Mouse (Mus musculus) T-helper 17 cell (primary cell): ENCODE measurements around the gene Cog5.

Experiments
- in situ Hi-C, 2 experiments: fragments of 300-600 bp; cut with MboI, MseI; formaldehyde crosslinking; loops; 1 replicate in 1 of 2; 2 replicates in 1 of 2; pipeline ENCODE4 v1.15.1; 2025; ENCODE audit warnings: high pct_unique_total_duplicates in 2 of 2

Gene Cog5

GRCm38 (mm10) chr12:31885844-31886606 lies 231.4 kb downstream of the Cog5 start:
- in situ Hi-C loops, result no loop called here

DNA sequence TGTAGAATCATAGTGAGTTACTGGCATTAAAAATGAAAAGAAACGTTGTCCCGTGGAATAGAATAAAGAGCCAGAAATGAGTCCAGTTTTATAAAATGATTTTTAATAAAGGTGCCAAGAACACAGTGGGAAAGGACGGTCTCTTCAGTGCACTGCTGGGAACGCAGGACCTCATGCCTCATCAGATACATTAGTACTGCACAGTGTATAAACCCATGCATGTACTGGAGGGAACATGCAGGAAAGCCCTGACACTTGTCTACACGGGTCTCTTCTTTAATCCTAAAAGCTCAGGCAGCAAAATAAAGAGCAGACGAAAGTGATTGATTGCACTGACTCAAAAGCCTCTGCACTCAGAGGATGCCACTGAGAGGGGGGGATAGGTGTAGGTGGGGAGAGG lies 236.0 kb downstream of the Cog5 start:
- in situ Hi-C loops, result no loop called here

DNA sequence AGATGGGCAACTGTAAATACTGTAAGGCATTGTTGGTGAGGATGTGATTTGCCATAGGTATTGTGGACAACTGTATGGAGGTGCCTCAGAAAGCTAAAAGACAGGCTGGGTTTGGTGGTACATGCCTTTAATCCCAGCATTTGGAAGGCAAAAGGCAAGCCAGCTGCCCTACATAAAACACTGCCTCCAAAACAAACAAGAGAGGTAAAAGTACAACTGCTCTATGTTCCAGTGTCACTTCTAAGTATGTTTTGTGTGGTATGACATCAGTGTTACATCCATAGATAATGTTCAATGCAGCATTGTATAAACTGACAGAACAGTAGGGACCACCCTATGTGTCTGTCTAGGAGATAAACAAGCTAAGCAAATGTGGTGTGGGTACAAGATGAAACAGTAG lies 237.4 kb downstream of the Cog5 start:
- in situ Hi-C loops, result no loop called here

DNA sequence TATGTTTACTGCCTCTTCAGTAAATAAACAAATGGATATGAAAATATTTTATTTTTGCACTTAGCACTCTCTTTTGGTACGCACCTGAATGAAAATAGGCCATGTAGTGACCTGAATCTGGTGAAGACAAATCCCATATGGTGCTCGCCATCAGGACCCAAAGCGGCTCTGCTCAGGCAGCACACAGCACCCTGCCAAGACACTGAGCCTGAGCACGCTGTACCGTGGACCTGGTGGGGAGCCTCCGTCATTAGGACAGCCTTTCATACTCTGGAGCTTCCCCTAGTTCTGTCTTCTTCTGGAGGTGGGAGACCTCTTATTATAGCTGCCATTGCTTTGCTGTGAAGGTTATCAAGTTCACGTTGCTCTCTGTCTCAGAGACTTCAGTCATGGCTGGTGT lies 238.1 kb downstream of the Cog5 start:
- in situ Hi-C loops, result no loop called here

DNA sequence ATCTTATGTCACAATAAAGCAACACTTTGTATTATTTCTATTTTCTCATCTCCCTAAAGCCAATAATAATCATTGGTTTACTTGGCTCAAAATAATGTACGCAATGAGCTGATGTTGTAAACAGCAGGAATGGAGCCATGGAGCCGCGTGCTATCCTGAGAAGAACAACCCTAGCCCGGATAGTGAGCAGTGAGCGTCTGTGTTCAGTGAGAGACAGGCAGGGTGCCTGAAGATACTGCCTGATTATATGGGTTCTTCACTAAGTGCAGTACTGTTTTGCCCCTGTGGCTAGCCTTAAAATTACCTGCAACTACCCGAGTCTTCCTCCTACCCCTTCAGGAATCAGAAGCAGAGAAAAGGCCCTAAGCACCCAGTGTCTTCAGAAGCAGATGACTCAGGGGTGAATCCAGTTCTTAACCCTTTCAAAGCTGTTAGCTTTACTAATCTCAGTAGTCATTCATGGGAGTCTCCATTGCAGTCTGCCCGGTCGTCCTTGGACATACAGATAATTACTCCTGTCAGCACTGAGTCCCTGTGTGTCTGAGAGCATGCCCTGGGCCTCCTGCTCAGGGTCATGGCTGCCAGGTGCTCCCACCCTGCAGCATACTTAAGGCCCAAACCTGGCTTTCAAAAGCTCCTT lies 240.5 kb downstream of the Cog5 start:
- in situ Hi-C loops, result no loop called here

DNA sequence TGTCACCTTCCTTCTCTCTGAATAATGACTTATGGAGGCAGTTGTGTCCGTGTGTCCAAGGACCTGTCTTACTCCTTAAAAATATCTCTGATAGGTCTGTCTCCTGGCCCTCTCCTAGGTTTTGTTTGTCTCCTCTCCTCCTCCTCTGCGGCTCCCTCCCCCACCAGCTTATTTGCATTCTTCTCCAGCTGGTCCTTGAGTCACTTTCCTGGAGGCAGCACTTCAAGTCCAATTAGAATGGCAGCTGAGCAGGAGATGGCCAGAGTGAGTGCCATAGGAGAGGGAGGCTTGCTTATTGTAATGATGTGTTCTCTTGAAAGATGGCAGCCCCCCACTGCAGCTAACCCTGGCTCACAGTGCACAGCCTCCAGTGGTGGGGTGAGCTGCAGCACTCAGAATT lies 241.2 kb downstream of the Cog5 start:
- in situ Hi-C loops, result no loop called here

DNA sequence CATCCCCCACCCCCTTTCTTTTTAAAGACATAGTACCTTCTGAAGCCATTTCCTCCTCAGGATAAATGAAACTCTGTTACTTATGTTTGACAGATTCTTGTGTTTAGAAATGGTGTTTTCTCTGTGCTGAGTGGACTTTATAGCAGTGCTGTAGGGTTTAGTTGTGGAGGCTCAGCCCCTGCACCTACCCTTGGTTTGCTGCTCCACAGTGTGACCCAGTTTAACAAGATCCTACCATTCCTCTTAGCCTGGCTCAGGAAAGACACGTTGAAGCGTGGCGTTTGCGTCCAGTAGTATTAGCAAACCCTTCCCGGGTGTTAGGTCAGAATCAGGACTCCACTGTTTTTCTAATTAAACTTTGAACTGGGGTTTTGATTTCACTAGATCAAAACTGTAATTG lies 241.6 kb downstream of the Cog5 start:
- in situ Hi-C loops, result no loop called here

- in situ Hi-C loops, result no loop called here
Observed at GRCm38 (mm10) chr12:31896986-31897385, 242.3 kb downstream of the Cog5 start.

- in situ Hi-C loops, result no loop called here
Observed at GRCm38 (mm10) chr12:31897456-31897855, 242.8 kb downstream of the Cog5 start.

- in situ Hi-C loops, result no loop called here
Observed at GRCm38 (mm10) chr12:31900391-31900914, 245.8 kb downstream of the Cog5 start.

- in situ Hi-C loops, result no loop called here
Observed at GRCm38 (mm10) chr12:31905696-31906551, 251.3 kb downstream of the Cog5 start.

- in situ Hi-C loops, result no loop called here
Observed at GRCm38 (mm10) chr12:31907436-31907835, 252.8 kb downstream of the Cog5 start.

DNA sequence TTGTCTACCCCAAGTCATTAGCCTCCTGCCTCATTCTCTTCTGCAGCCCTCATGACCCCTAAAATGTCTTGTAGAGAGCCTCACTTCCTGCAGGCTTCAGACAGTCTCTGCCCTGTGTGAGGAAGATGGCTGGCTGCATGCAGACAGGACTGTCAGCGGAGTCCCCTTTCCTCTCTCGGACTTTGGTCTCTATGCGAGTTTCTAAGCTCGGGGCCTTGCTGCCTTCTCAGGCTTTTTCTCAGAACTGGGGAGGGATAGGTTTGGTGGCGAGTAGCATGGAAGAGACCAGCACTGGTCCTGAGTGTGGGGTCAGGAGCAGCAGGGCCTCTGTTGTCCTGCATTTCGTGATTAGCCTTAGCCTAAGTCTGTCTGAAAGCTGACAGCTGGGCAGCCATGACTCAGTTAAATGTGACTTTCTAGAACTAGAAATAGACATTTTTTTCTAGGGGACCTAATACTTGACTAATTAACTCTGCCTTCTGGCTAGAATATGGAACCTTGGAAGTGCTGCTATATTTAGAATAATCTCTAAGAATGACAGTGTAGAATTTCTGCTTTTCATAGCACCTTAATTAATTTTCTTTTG lies 258.4 kb downstream of the Cog5 start:
- in situ Hi-C loops, result no loop called here

DNA sequence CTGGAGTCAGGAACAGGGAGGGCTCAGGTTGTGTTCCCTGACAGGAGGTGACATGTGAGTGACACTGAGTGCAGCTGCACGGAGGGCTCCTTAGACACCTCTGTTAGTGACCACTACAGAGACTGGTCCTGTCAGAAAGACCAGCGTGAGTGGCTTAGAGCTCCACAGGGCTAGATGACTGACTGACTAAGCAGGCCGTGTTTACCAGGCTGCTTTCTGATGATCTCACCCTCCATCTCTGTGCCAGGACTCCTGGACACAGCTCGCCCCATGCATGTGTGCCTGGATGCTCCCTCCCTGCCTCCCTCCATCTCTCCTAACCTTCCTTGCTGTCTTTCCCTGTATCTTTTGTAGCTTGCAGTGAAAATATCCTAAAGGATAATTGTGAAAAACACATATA lies 258.9 kb downstream of the Cog5 start:
- in situ Hi-C loops, result no loop called here

GRCm38 (mm10) chr12:31916691-31917090 lies 262.0 kb downstream of the Cog5 start:
- in situ Hi-C loops, result no loop called here

DNA sequence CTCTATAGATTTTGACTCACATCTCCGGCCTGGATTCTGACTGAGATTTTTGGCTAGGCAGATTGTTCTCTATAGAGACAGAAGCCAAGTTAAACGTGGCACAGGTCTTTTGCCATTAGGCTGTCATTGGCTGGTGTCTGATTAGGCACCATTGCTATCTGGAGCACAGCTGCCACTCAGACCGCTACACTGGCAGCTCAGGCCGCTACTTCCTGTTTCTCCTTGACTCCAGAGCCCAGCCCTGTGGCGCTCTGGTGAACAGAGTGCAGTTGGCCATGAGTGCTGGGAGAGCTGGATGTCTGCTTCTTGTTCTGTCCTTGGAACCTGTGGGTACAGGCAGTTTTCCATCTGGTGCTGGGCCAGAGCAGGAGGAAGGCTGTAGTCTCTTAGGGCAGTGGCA lies 262.6 kb downstream of the Cog5 start:
- in situ Hi-C loops, result no loop called here

GRCm38 (mm10) chr12:31920464-31921405 lies 266.1 kb downstream of the Cog5 start:
- in situ Hi-C loops, result loop anchor here (5.0 to 10.0 kb wide), 2 partner anchors 406 to 408 kb away; no protein-coding TSS in a partner anchor

DNA sequence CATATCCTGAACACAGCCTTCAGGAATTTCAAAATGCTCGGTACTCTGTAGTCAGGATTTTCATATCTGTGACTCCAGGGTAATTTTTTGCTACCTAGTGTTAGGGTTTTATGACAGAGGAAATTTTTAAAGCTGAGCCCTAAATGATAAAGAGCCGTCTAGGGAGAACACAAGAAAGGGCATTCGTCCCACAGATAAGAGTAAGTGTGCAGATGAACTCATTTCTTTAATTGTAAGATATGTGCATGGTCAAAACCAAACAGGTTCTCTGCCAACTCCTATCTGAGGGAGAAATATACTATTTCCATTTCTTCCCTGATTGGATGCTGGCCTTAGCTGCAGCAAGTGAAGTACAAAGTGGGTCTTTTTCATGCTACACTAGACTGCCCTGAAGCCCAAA lies 269.5 kb downstream of the Cog5 start:
- in situ Hi-C loops, result loop anchor here (5.0 to 10.0 kb wide), 2 partner anchors 409 to 412 kb away; no protein-coding TSS in a partner anchor

- in situ Hi-C loops, result loop anchor here (10.0 to 25.0 kb wide), 3 partner anchors 288 to 1338 kb away; partner anchors contain the start of genes Bcap29 (in 1 of the 2) and Tmem18 (in 1 of the 2)
Observed at GRCm38 (mm10) chr12:31925343-31925742, 270.7 kb downstream of the Cog5 start.

DNA sequence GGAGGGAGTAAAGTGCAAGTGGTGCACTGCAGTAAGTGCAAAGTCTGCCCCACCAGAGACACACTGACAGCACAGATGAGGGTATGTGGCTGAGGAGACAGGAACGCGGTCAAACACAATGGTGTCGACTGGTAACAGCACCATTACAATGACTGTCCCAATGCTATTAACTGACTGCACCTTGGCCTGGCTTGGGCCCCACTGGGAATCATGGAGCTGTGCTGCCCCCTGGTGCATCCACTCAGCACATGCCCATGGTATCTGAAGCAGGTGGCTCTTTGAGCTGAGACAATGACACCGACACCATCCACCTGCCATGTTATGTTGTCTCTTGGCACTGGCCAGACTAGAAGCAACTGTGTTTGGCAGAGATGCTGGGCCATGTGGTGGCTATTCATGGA lies 272.0 kb downstream of the Cog5 start:
- in situ Hi-C loops, result loop anchor here (10.0 to 25.0 kb wide), 3 partner anchors 289 to 1339 kb away; partner anchors contain the start of genes Bcap29 (in 1 of the 2) and Tmem18 (in 1 of the 2)
